Mouse (Mus musculus) midbrain, embryonic 16.5 days (tissue): ENCODE measurements at regions not wholly inside any gene's neighbourhood (a gene's known extent, or its start where the extent isn't known, plus 50 kb on each side); places are given as distances from the start of the nearest gene placed in this dataset.

ENCODE experiments used
- ATAC-seq: fragments of 200-750 bp; cut with Nextera tagmentation; 2 replicates; pipeline ENCODE4 v1.8.0; 2017; ENCODE audit warnings: moderate TSS enrichment
- H3K27ac ChIP-seq: fragments of 300-500 bp; sonication (generic); 2 replicates; pipeline ENCODE4 v1.5.1; 2014; ENCODE audit warnings: mild to moderate bottlenecking, low read length, mixed read lengths
- H3K27me3 ChIP-seq: fragments of 300-500 bp; sonication (generic); 2 replicates; pipeline ENCODE4 v1.6.1; 2014; ENCODE audit warnings: low read depth, low read length, mixed read lengths; ENCODE audit not compliant: control insufficient read depth, insufficient read depth
- H3K36me3 ChIP-seq: fragments of 300-500 bp; sonication (generic); 2 replicates; pipeline ENCODE4 v1.6.1; 2014; ENCODE audit warnings: mild to moderate bottlenecking, low read length, moderate library complexity, mixed read lengths; ENCODE audit not compliant: control insufficient read depth, insufficient read depth
- H3K4me1 ChIP-seq: fragments of 300-500 bp; sonication (generic); 2 replicates; pipeline ENCODE4 v1.6.1; 2014; ENCODE audit warnings: mild to moderate bottlenecking, low read length, mixed read lengths; ENCODE audit not compliant: control insufficient read depth, insufficient read depth
- H3K4me2 ChIP-seq: fragments of 300-500 bp; sonication (generic); 2 replicates; pipeline ENCODE4 v1.6.1; 2014; ENCODE audit warnings: mild to moderate bottlenecking, low read length, mixed read lengths
- H3K4me3 ChIP-seq: fragments of 300-500 bp; sonication (generic); 2 replicates; pipeline ENCODE4 v1.5.1; 2014; ENCODE audit warnings: low read depth, mild to moderate bottlenecking, low read length, moderate library complexity, mixed read lengths
- H3K9ac ChIP-seq: fragments of 300-500 bp; sonication (generic); 2 replicates; pipeline ENCODE4 v1.6.1; 2014; ENCODE audit warnings: low read depth, low read length, mixed read lengths
- H3K9me3 ChIP-seq: fragments of 300-500 bp; sonication (generic); replicated peaks from 2 replicates; pipeline ENCODE4 v1.6.1; 2014; ENCODE audit warnings: mild to moderate bottlenecking, low read length, mixed read lengths; ENCODE audit not compliant: control insufficient read depth, poor library complexity, severe bottlenecking
- WGBS: fragments of 180-500 bp; shearing (Covaris S2); extraction: QIAGEN DNeasy Blood & Tissue Kit; methylation state at CpG from one replicate; pipeline ENCODE4 v1.1.7; 2014; 5-methylcytosine and 5-hydroxymethylcytosine counted together

- no peak for ATAC-seq
- Histone ChIP-seq H3K4me1 (no peaks in the 10 kb centered on the region), H3K27me3 (no peaks in the 10 kb centered on the region), H3K9me3 (no peaks in the 10 kb centered on the region), H3K27ac (no peak overlapping the region), H3K9ac (no peak overlapping the region), H3K4me2 (no peak overlapping the region), H3K36me3 (no peaks in the 10 kb centered on the region), H3K4me3 (no peak overlapping the region)
- WGBS: 86% methylated on average over 12 of the region's 12 CpGs
These were observed 107.0 kb upstream of the Magi3 start for GRCm38 (mm10) chr3:104327034-104327729.

DNA sequence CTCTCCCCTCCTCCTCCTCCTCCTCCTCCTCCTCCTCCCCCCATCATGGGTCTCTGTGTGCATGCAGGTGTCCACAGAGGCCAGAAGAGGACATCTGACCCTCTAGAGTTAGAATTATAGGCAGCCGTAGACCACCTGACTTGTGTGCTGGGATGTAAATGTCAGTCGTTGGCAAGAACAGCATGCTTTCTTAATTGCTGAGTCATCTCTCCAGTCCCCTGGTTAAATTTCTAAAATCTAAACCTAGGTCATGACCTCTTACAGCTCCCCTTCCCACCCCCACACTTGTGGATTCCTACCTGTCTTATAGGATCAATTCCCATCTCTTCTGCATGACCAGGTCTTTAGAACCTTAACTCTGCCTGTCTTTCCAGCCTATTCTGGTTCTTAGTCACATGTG lies 102.4 kb upstream of the Magi3 start:
- Histone ChIP-seq H3K9me3 (no peaks in the 10 kb centered on the region), H3K27me3 (no peaks in the 10 kb centered on the region), H3K4me2 (no peak overlapping the region), H3K36me3 (no peaks in the 10 kb centered on the region), H3K27ac (no peak overlapping the region), H3K4me1 (peaks cover 9% of the 10 kb centered on the region), H3K4me3 (no peak overlapping the region), H3K9ac (no peak overlapping the region)
- WGBS: 85% methylated on average over 2 of the region's 2 CpGs
- ATAC-seq: no peak

- no peaks in the 10 kb centered on the region for H3K27me3 ChIP-seq
- H3K27ac ChIP-seq: no peak overlapping the region
- no peak overlapping the region for H3K9ac ChIP-seq
- no peak overlapping the region for H3K4me3 ChIP-seq
- 68% methylated on average over 4 of the region's 4 CpGs for WGBS
- H3K4me1 ChIP-seq: peaks cover 9% of the 10 kb centered on the region
- no peak for ATAC-seq
- H3K36me3 ChIP-seq: no peaks in the 10 kb centered on the region
- no peaks in the 10 kb centered on the region for H3K9me3 ChIP-seq
- no peak overlapping the region for H3K4me2 ChIP-seq
These were observed 100.2 kb upstream of the Magi3 start for GRCm38 (mm10) chr3:104320404-104320803.

DNA sequence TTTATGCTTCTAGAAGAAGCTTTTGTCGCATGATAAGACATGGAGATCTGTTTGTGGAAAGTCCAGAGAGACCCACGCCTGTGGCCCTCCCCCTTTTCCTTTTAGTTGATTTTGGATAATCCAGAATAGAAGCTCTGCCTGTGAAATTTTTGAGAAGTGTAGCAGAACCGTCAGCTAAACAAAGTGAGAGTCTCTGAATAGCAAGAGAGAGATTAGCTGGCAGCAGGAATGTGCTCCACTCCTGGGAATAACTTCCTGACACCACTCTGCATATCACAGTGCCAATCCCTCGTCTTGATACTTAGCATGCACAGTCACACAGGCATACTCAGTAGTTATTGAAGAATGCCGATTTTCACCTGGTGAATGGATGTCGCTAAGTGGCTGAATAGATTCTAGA lies 99.2 kb upstream of the Magi3 start:
- H3K4me3 ChIP-seq: no peak overlapping the region
- peak overlapping the region; percentile 5; the same call in 1 of the 2 replicates for H3K27ac ChIP-seq
- H3K4me2 ChIP-seq: no peak overlapping the region
- no peaks in the 10 kb centered on the region for H3K9me3 ChIP-seq
- H3K27me3 ChIP-seq: no peaks in the 10 kb centered on the region
- H3K36me3 ChIP-seq: no peaks in the 10 kb centered on the region
- ATAC-seq: peak; percentile 43; the same call in 1 of the 2 replicates
- WGBS: 25% methylated on average over 6 of the region's 6 CpGs
- H3K9ac ChIP-seq: peak overlapping the region; percentile 34; the same call in 1 of the 2 replicates
- H3K4me1 ChIP-seq: peaks cover 9% of the 10 kb centered on the region

GRCm38 (mm10) chr3:104318911-104319310 lies 98.7 kb upstream of the Magi3 start:
- Histone ChIP-seq H3K4me3 (no peak overlapping the region), H3K9ac (peak overlapping the region; percentile 34; the same call in 1 of the 2 replicates), H3K27me3 (no peaks in the 10 kb centered on the region), H3K36me3 (no peaks in the 10 kb centered on the region), H3K9me3 (no peaks in the 10 kb centered on the region), H3K4me2 (no peak overlapping the region), H3K27ac (peak overlapping the region; percentile 5; the same call in 1 of the 2 replicates), H3K4me1 (peaks cover 9% of the 10 kb centered on the region)
- 14% methylated on average over 8 of the region's 8 CpGs for WGBS
- ATAC-seq: peak; percentile 60

DNA sequence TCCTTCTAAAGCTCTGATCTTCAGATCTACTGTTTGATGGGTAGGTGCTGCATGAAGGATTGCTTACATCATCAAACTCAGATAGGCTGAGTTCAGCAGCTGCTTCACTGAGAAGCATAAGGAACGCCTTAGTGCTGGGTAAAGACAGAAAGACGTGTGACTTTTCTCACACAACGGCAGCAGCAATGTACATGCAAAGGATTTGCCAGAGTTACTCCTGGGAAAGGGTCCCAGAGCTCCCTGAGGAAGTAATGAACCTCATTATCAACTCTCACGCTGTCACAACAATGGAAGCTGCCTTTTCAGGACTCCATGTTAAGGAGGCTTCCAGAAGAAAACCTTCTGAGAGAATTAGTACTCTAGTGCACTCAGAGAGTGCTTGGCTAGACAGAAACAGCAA lies 97.4 kb upstream of the Magi3 start:
- no peaks in the 10 kb centered on the region for H3K27me3 ChIP-seq
- H3K27ac ChIP-seq: no peak overlapping the region
- H3K4me1 ChIP-seq: peaks cover 9% of the 10 kb centered on the region
- H3K9me3 ChIP-seq: no peaks in the 10 kb centered on the region
- H3K36me3 ChIP-seq: no peaks in the 10 kb centered on the region
- H3K9ac ChIP-seq: no peak overlapping the region
- no peak for ATAC-seq
- 71% methylated on average over 4 of the region's 4 CpGs for WGBS
- H3K4me2 ChIP-seq: no peak overlapping the region
- H3K4me3 ChIP-seq: no peak overlapping the region

GRCm38 (mm10) chr3:104313063-104313462 lies 92.9 kb upstream of the Magi3 start:
- Histone ChIP-seq H3K4me2 (no peak overlapping the region), H3K36me3 (no peaks in the 10 kb centered on the region), H3K9ac (no peak overlapping the region), H3K4me1 (no peaks in the 10 kb centered on the region), H3K9me3 (no peaks in the 10 kb centered on the region), H3K27ac (no peak overlapping the region), H3K27me3 (no peaks in the 10 kb centered on the region), H3K4me3 (no peak overlapping the region)
- ATAC-seq: no peak
- 84% methylated on average over 4 of the region's 4 CpGs for WGBS

DNA sequence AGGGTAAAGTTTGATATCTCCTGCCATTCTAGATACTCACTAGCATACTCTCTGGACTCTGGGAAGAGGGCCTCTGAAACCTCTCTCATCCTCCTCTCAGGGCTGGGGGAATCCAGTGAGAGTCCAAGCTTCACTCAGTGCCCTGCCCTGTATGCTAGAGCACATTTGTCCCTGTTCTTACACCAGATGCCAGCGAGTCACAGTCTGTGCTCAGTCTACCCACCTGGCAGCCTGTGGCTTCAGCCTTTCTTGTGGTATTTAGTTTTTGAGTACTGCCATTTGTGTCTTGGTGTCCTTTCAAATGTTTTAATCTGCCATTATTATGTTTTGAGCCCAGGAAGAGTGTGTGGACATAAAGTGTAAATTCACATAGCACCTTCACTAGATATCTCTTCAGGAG lies 86.8 kb upstream of the Magi3 start:
- Histone ChIP-seq H3K4me3 (no peak overlapping the region), H3K9me3 (no peaks in the 10 kb centered on the region), H3K36me3 (no peaks in the 10 kb centered on the region), H3K27me3 (no peaks in the 10 kb centered on the region), H3K9ac (no peak overlapping the region), H3K4me1 (peaks cover 3% of the 10 kb centered on the region; the same call in 1 of the 2 replicates), H3K4me2 (no peak overlapping the region), H3K27ac (no peak overlapping the region)
- no peak for ATAC-seq
- 88% methylated on average over 1 of the region's 1 CpGs for WGBS

GRCm38 (mm10) chr3:104305904-104306563 lies 85.9 kb upstream of the Magi3 start:
- WGBS: 11% methylated on average over 12 of the region's 12 CpGs
- Histone ChIP-seq H3K9ac (no peak overlapping the region), H3K27ac (no peak overlapping the region), H3K27me3 (no peaks in the 10 kb centered on the region), H3K36me3 (no peaks in the 10 kb centered on the region), H3K9me3 (no peaks in the 10 kb centered on the region), H3K4me1 (peaks cover 3% of the 10 kb centered on the region; the same call in 1 of the 2 replicates), H3K4me2 (0 out of 2 replicates have a peak overlapping the region, but pooled peaks have one; percentile 4), H3K4me3 (no peak overlapping the region)
- ATAC-seq: no peak
